In genomic region chr9:66144248-66144647, GRCm38 (mm10) we compare ENCODE assay signal across 8 mouse cellular contexts. TPM values are rescaled to one million over a fixed set of nuclear protein-coding genes. Genes with fewer than 3 reads are reported as not detected.
A peak's percentile ranks its signal among the peaks of the same experiment; 100 is the strongest.
DNase-seq lines count a peak whose midpoint lies in the region; ATAC-seq and TF ChIP-seq lines count a peak whose summit lies in the region.

No protein-coding gene starts in this region.

- DNase-seq in kidney, adult 11 months: peak; percentile 41
- DNase-seq in intestine, embryonic 14.5 days (ENCODE audit: low spot score): peak; percentile 82
- peak; percentile 65 for DNase-seq in left cerebral cortex, postnatal 4 days
- peak; percentile 71 for DNase-seq in neural tube, embryonic 10.5 days (ENCODE audit: extremely low spot score, low spot score)
- DNase-seq in testis, postnatal 10 days (ENCODE audit: low spot score): peak; percentile 67

- no peaks in the 10 kb centered on the region for H3K4me1 ChIP-seq in kidney, embryonic 16.5 days (ENCODE audit: insufficient read depth, low read length)
- no peaks in the 10 kb centered on the region; the same call in 1 of the 2 replicates for H3K4me1 ChIP-seq in bone marrow, adult 2 months (ENCODE audit: control insufficient read depth, insufficient read depth, low read length)
- no peaks in the 10 kb centered on the region for H3K4me1 ChIP-seq in intestine, embryonic 14.5 days (replicated peaks; ENCODE audit: control insufficient read depth, insufficient read depth, low read length)

- no peak overlapping the region for H3K9ac ChIP-seq in kidney, embryonic 16.5 days (replicated peaks; ENCODE audit: low read length)
- H3K9ac ChIP-seq in intestine, embryonic 14.5 days (ENCODE audit: low read length): no peak overlapping the region

- TF ChIP-seq CTCF in bone marrow, adult 2 months (IDR thresholded peaks at IDR 0.05; ENCODE audit: control insufficient read depth, insufficient read depth, low read length): peak; percentile 61

- intact Hi-C loops in left cerebral cortex, postnatal 4 days (cut with DNase I): no loop called here

- H3K4me3 ChIP-seq in kidney, embryonic 16.5 days (ENCODE audit: low read length): no peak overlapping the region
- H3K4me3 ChIP-seq in bone marrow, adult 2 months (replicated peaks; ENCODE audit: control insufficient read depth, low read depth, low read length): no peak overlapping the region
- no peak overlapping the region for H3K4me3 ChIP-seq in intestine, embryonic 14.5 days (ENCODE audit: low read depth, low read length)

- TF ChIP-seq POLR2A in bone marrow, adult 2 months (IDR thresholded peaks at IDR 0.05; ENCODE audit: borderline replicate concordance, control insufficient read depth, low read depth, low read length): no peak

- H3K9me3 ChIP-seq in kidney, embryonic 16.5 days (ENCODE audit: low read length): no peaks in the 10 kb centered on the region
- no peaks in the 10 kb centered on the region for H3K9me3 ChIP-seq in intestine, embryonic 14.5 days (ENCODE audit: control insufficient read depth, low read length)

- H3K36me3 ChIP-seq in kidney, embryonic 16.5 days (ENCODE audit: insufficient read depth, low read length): peaks cover 13% of the 10 kb centered on the region
- H3K36me3 ChIP-seq in intestine, embryonic 14.5 days (ENCODE audit: control insufficient read depth, insufficient read depth, low read length): peaks cover 12% of the 10 kb centered on the region

- no peak for ATAC-seq in kidney, embryonic 16.5 days (ENCODE audit: low FRiP score, low TSS enrichment)
- peak; percentile 83 for ATAC-seq in erythroid progenitor cell, adult 5-6 weeks (replicated peaks; ENCODE audit: low FRiP score, poor library complexity, severe bottlenecking)
- no peak for ATAC-seq in intestine, embryonic 14.5 days (replicated peaks; ENCODE audit: low FRiP score, low TSS enrichment, low read depth)

- H3K4me2 ChIP-seq in kidney, embryonic 16.5 days (replicated peaks; ENCODE audit: low read depth, low read length): no peak overlapping the region
- no peak overlapping the region for H3K4me2 ChIP-seq in intestine, embryonic 14.5 days (ENCODE audit: low read length)

- H3K27me3 ChIP-seq in kidney, embryonic 16.5 days (ENCODE audit: insufficient read depth, low read length): no peaks in the 10 kb centered on the region
- H3K27me3 ChIP-seq in intestine, embryonic 14.5 days (replicated peaks; ENCODE audit: control insufficient read depth, insufficient read depth, low read length): no peaks in the 10 kb centered on the region

- 6% methylated on average over 6 of the region's 6 CpGs for WGBS in kidney, embryonic 16.5 days
- WGBS in bone marrow, adult 2 months: 7% methylated on average over 6 of the region's 6 CpGs
- WGBS in intestine, embryonic 14.5 days: 10% methylated on average over 6 of the region's 6 CpGs

- H3K27ac ChIP-seq in kidney, embryonic 16.5 days (ENCODE audit: low read length): no peak overlapping the region
- no peak overlapping the region for H3K27ac ChIP-seq in bone marrow, adult 2 months (ENCODE audit: control insufficient read depth, insufficient read depth, low read depth, low read length, poor library complexity)
- no peak overlapping the region for H3K27ac ChIP-seq in intestine, embryonic 14.5 days (ENCODE audit: low read depth)

RNA-seq across cellular contexts. Expression of gene Dapk2, which starts 13.8 kb away (rescaled TPM):
- 4.7 and 4.9 TPM in 2 replicates for polyA plus RNA-seq in kidney, embryonic 16.5 days (2015; fragmentation: Nextera tagmentation; extraction: Ambion mirVana)
- polyA plus RNA-seq in bone marrow, adult 2 months (2011; ENCODE audit: insufficient read depth, insufficient read length, low replicate concordance, missing spikeins): 33.5 and 34.8 TPM in 2 replicates
- total RNA-seq in erythroid progenitor cell, adult 5-6 weeks (2015; ENCODE audit: low replicate concordance): 19.8 and 31.0 TPM in 2 replicates
- 25.5 and 51.6 TPM in 2 replicates for total RNA-seq in erythroid progenitor cell, adult 5-6 weeks (2017; ENCODE audit: low replicate concordance)
- polyA plus RNA-seq in intestine, embryonic 14.5 days (2014; fragmentation: Nextera tagmentation; extraction: Ambion mirVana): 4.4 and 4.8 TPM in 2 replicates
- under 1 TPM; 0.84 to 0.97 TPM for total RNA-seq in left cerebral cortex, postnatal 4 days (2021)

RNA-seq across cellular contexts. Expression of gene Ciao2a, which starts 17.8 kb away (rescaled TPM):
- polyA plus RNA-seq in kidney, embryonic 16.5 days (2015; fragmentation: Nextera tagmentation; extraction: Ambion mirVana): 153 and 155 TPM in 2 replicates
- polyA plus RNA-seq in bone marrow, adult 2 months (2011; ENCODE audit: insufficient read depth, insufficient read length, low replicate concordance, missing spikeins): 27.0 and 37.6 TPM in 2 replicates
- 84.3 and 120 TPM in 2 replicates for total RNA-seq in erythroid progenitor cell, adult 5-6 weeks (2015; ENCODE audit: low replicate concordance)
- 36.8 and 53.8 TPM in 2 replicates for total RNA-seq in erythroid progenitor cell, adult 5-6 weeks (2017; ENCODE audit: low replicate concordance)
- polyA plus RNA-seq in intestine, embryonic 14.5 days (2014; fragmentation: Nextera tagmentation; extraction: Ambion mirVana): 188 and 189 TPM in 2 replicates
- total RNA-seq in left cerebral cortex, postnatal 4 days (2021): 10 to 100 TPM; 23.7 to 27.9 TPM

RNA-seq across cellular contexts. Expression of gene Snx1, which starts 17.9 kb away (rescaled TPM):
- 150 and 152 TPM in 2 replicates for polyA plus RNA-seq in kidney, embryonic 16.5 days (2015; fragmentation: Nextera tagmentation; extraction: Ambion mirVana)
- 33.7 and 44.1 TPM in 2 replicates for polyA plus RNA-seq in bone marrow, adult 2 months (2011; ENCODE audit: insufficient read depth, insufficient read length, low replicate concordance, missing spikeins)
- total RNA-seq in erythroid progenitor cell, adult 5-6 weeks (2015; ENCODE audit: low replicate concordance): 67.1 and 84.0 TPM in 2 replicates
- 81.5 and 97.5 TPM in 2 replicates for total RNA-seq in erythroid progenitor cell, adult 5-6 weeks (2017; ENCODE audit: low replicate concordance)
- polyA plus RNA-seq in intestine, embryonic 14.5 days (2014; fragmentation: Nextera tagmentation; extraction: Ambion mirVana): 136 and 148 TPM in 2 replicates
- 10 to 100 TPM; 48.9 to 50.0 TPM for total RNA-seq in left cerebral cortex, postnatal 4 days (2021)
